Mouse (Mus musculus) C2C12 (cell line): ENCODE measurements around the gene Mgat4a. TPM values are rescaled to one million over a fixed set of nuclear protein-coding genes. Genes with fewer than 3 reads are reported as not detected.

Experiments used
- H3K27me3 ChIP-seq: one replicate; pipeline ENCODE4 v1.6.1; 2011; ENCODE audit not compliant: control insufficient read depth, insufficient read depth, insufficient read length
- H3K36me3 ChIP-seq: one replicate; pipeline ENCODE4 v1.6.1; 2011; ENCODE audit not compliant: control insufficient read depth, insufficient read depth
- H3K4me3 ChIP-seq: one replicate; pipeline ENCODE4 v1.5.1; 2011; ENCODE audit warnings: mild to moderate bottlenecking, control low read depth; ENCODE audit not compliant: poor library complexity, insufficient read depth, severe bottlenecking
- H3K79me2 ChIP-seq: one replicate; pipeline ENCODE4 v1.6.1; 2011; ENCODE audit not compliant: control insufficient read depth, insufficient read depth
- H3K79me3 ChIP-seq: one replicate; pipeline ENCODE4 v1.6.1; 2011; ENCODE audit warnings: low read depth, control low read depth
- H3ac ChIP-seq: one replicate; pipeline ENCODE3; 2011; ENCODE audit warnings: low read depth; ENCODE audit not compliant: control insufficient read depth, insufficient read length
- CEBPB ChIP-seq: IDR thresholded peaks from one replicate; pipeline ENCODE4 v1.6.1; 2011; ENCODE audit warnings: low read depth, mild to moderate bottlenecking, control low read depth, moderate library complexity
- CTCF ChIP-seq: IDR thresholded peaks from one replicate; pipeline ENCODE4 v1.5.1; 2011; ENCODE audit not compliant: control insufficient read depth, insufficient read depth, insufficient read length
- FOSL1 ChIP-seq: IDR thresholded peaks from one replicate; pipeline ENCODE4 v1.8.0; 2011; ENCODE audit warnings: mild to moderate bottlenecking, low read length; ENCODE audit not compliant: poor library complexity, insufficient read depth, severe bottlenecking
- MAX ChIP-seq: IDR thresholded peaks from one replicate; pipeline ENCODE4 v1.6.1; 2011; ENCODE audit warnings: mild to moderate bottlenecking, control low read depth
- MYOD1 ChIP-seq: IDR thresholded peaks from one replicate; pipeline ENCODE4 v1.6.1; 2011; ENCODE audit warnings: low read depth; ENCODE audit not compliant: control insufficient read depth, insufficient read length
- MYOG ChIP-seq: IDR thresholded peaks from one replicate; pipeline ENCODE4 v1.6.1; 2011; ENCODE audit not compliant: control insufficient read depth, insufficient read length; ENCODE audit errors: extremely low read depth
- USF1 ChIP-seq: IDR thresholded peaks from one replicate; pipeline ENCODE4 v1.6.1; 2011; ENCODE audit warnings: low read depth, mild to moderate bottlenecking, control low read depth, moderate library complexity
- polyA plus RNA-seq: library from polyadenylated mRNA; unstranded; fragments of >200 nt; fragmentation: generic; extraction: Trizol; gene quantifications from one replicate; pipeline ENCODE4 v1.2.1, GENCODE M21; 2012; ENCODE audit warnings: missing spikeins

The Mgat4a gene
- polyA plus RNA-seq, 1 experiment = 0.01 TPM

GRCm38 (mm10) chr1:37560356-37560755, 19.5 kb upstream of the Mgat4a start:
- no peak overlapping the region for H3K4me3 ChIP-seq
- no peak overlapping the region for H3ac ChIP-seq
- H3K36me3 ChIP-seq = no peaks in the 10 kb centered on the region
- no peaks in the 10 kb centered on the region for H3K27me3 ChIP-seq
- TF ChIP-seq MAX (no peak), MYOD1 (no peak), USF1 (no peak)
- H3K79me3 ChIP-seq = no peaks in the 10 kb centered on the region
- H3K79me2 ChIP-seq = no peaks in the 10 kb centered on the region

- no peak overlapping the region for H3K4me3 ChIP-seq
- no peaks in the 10 kb centered on the region for H3K27me3 ChIP-seq
- TF ChIP-seq MYOD1 (no peak), MYOG (no peak), CTCF (no peak), USF1 (no peak), MAX (no peak), FOSL1 (no peak), CEBPB (no peak)
- no peaks in the 10 kb centered on the region for H3K79me3 ChIP-seq
- H3ac ChIP-seq = no peak overlapping the region
- H3K79me2 ChIP-seq = no peaks in the 10 kb centered on the region
- H3K36me3 ChIP-seq = no peaks in the 10 kb centered on the region
Measured at GRCm38 (mm10) chr1:37551986-37552385, 11.2 kb upstream of the Mgat4a start.

DNA sequence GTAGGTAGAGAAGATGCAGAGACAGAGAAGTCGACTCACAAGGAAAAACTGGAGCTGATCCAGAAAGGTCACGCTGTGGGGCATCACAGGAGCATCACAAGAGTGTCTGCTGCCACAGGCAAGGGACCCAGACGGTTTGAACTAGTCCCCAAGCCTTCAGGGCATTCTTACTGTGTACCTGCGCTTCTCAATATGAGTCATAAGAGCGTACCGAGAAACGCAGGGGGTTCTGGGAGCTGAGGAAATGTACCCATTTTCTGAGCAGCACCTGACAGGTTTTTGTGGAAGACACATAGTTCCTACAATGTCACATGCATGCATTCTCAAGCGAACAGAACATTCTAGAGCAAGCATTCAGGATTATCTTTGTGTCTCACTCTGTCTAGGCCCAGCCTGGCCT, 8.7 kb upstream of the Mgat4a start:
- TF ChIP-seq FOSL1 (no peak), CTCF (no peak), CEBPB (no peak), MAX (no peak), MYOG (no peak), MYOD1 (no peak), USF1 (no peak)
- H3ac ChIP-seq = no peak overlapping the region
- no peaks in the 10 kb centered on the region for H3K79me3 ChIP-seq
- H3K27me3 ChIP-seq = no peaks in the 10 kb centered on the region
- H3K4me3 ChIP-seq = no peak overlapping the region
- no peaks in the 10 kb centered on the region for H3K36me3 ChIP-seq
- no peaks in the 10 kb centered on the region for H3K79me2 ChIP-seq

DNA sequence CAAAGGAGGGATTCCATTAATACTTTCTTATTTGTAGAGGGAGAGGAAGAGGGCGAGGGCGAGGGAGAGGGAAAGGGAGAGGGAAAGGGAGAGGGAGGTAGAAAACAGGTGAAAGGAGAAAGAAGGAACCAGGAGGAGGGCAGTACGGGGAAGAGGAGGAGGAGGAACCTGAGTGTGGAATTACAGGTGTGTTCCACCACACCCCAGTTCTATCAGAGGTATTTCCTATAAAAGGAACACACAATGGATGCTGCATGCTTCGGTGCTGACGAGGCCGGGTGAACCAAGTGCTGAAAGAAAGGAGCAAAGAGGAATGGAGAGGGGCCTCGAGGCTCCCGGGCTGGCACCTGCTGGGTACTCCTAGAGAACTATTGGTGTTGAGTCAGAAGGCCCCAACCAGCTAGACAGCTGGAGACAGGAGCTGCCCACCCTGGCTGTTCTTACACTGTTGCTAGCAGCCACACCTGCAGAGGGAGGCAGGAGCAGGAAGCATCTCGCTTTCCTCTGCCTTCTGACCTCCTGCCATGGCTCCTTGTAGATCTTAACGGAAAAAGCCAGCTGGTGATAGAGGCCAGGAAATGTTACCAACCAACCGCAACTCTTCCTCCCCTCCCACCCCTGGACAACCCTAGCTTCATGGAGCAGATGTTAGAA, 5.7 kb upstream of the Mgat4a start:
- Histone ChIP-seq H3K79me3 (no peaks in the 10 kb centered on the region), H3K79me2 (no peaks in the 10 kb centered on the region), H3K27me3 (no peaks in the 10 kb centered on the region), H3ac (no peak overlapping the region), H3K4me3 (no peak overlapping the region), H3K36me3 (no peaks in the 10 kb centered on the region)
- TF ChIP-seq MYOG (no peak), USF1 (no peak), MAX (no peak), MYOD1 (no peak), FOSL1 (no peak)

DNA sequence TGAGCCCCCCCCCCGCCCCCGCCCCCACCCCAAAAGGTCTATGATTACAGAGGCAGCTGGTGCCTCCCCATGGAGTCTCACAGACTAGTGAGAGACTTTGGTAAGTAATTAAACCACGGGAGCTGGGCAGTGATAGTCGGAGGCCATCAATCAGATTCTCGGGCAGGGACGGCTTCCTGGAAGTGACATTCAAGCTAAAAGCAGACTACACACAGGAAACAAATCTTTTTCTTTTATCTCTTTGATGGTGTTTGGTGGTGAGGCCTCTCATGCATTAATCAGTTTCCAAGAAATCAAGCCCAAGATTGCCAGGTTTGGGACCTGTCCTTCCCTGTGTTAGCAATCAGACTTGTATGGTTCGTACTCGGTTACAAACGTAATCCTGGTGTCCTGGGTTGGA, 3.4 kb upstream of the Mgat4a start:
- peaks cover 10% of the 10 kb centered on the region for H3K27me3 ChIP-seq
- H3ac ChIP-seq = no peak overlapping the region
- no peaks in the 10 kb centered on the region for H3K36me3 ChIP-seq
- H3K79me2 ChIP-seq = no peaks in the 10 kb centered on the region
- H3K4me3 ChIP-seq = no peak overlapping the region
- no peak for TF ChIP-seq FOSL1
- TF ChIP-seq MYOD1 = no peak
- TF ChIP-seq MYOG = no peak
- no peak for TF ChIP-seq MAX
- no peak for TF ChIP-seq USF1
- TF ChIP-seq CEBPB = no peak
- no peak for TF ChIP-seq CTCF
- no peaks in the 10 kb centered on the region for H3K79me3 ChIP-seq

GRCm38 (mm10) chr1:37543057-37543456, 2.2 kb upstream of the Mgat4a start:
- Histone ChIP-seq H3K79me3 (no peaks in the 10 kb centered on the region), H3ac (no peak overlapping the region), H3K27me3 (peaks cover 10% of the 10 kb centered on the region), H3K4me3 (no peak overlapping the region), H3K36me3 (no peaks in the 10 kb centered on the region), H3K79me2 (no peaks in the 10 kb centered on the region)
- no peak for TF ChIP-seq CTCF
- no peak for TF ChIP-seq MYOG
- no peak for TF ChIP-seq FOSL1
- no peak for TF ChIP-seq MAX
- no peak for TF ChIP-seq CEBPB
- TF ChIP-seq USF1 = no peak
- no peak for TF ChIP-seq MYOD1
